Mouse (Mus musculus): Measurements from ENCODE around the gene Morc2a. TPM values are rescaled to one million over a fixed set of nuclear protein-coding genes. Genes with fewer than 3 reads are reported as not detected.

The Morc2a gene
- total RNA-seq, 2 experiments from 2014 or later, result 39.0 to 49.6 TPM

- intact Hi-C loops (cut with DNase I), result no loop called here
- H3K27ac ChIP-seq, result no peak overlapping the region
- no peak overlapping the region for H3K4me3 ChIP-seq
- DNase-seq (ENCODE audit: extremely low spot score in 1 of 2, low spot score in 2 of 2), result no peak
- TF ChIP-seq CTCF (IDR thresholded peaks at IDR 0.05), result no peak
Measured at GRCm38 (mm10) chr11:3722036-3722435, 73.0 kb downstream of the Morc2a start.

- H3K27ac ChIP-seq, result peak overlapping the region; percentile 36; the same call in 1 of the 2 replicates
- no peak for TF ChIP-seq CTCF (IDR thresholded peaks at IDR 0.05)
Measured at GRCm38 (mm10) chr11:3722861-3723260, 73.9 kb downstream of the Morc2a start.

GRCm38 (mm10) chr11:3723910-3724309 lies 74.9 kb downstream of the Morc2a start:
- no peak for TF ChIP-seq CTCF (IDR thresholded peaks at IDR 0.05)
- Histone ChIP-seq H3K4me3 (no peak overlapping the region), H3K27ac (peak overlapping the region; percentile 80; the same call in 1 of the 2 replicates)
- DNase-seq (ENCODE audit: extremely low spot score in 1 of 2, low spot score in 2 of 2), result peak in 1 of 2 experiments; percentile 59
- intact Hi-C loops (cut with DNase I), result loop anchor here (2.0 kb wide), 1 partner anchor 17 kb away; no protein-coding TSS in a partner anchor

More at GRCm38 (mm10) chr11:3722861-3723260, 73.9 kb downstream of the Morc2a start:
- no peak overlapping the region for H3K4me3 ChIP-seq
- intact Hi-C loops (cut with DNase I), result no loop called here
- no peak for DNase-seq (ENCODE audit: extremely low spot score in 1 of 2, low spot score in 2 of 2)

- DNase-seq (ENCODE audit: extremely low spot score in 1 of 2, low spot score in 2 of 2), result no peak
- intact Hi-C loops (cut with DNase I), result loop anchor here (2.0 to 5.0 kb wide), 2 partner anchors 16 to 43 kb away; no protein-coding TSS in a partner anchor
- Histone ChIP-seq H3K27ac (peak overlapping the region; percentile 80), H3K4me3 (no peak overlapping the region)
- no peak for TF ChIP-seq CTCF (IDR thresholded peaks at IDR 0.05)
Measured at GRCm38 (mm10) chr11:3724726-3725125, 75.7 kb downstream of the Morc2a start.

- TF ChIP-seq CTCF (IDR thresholded peaks at IDR 0.05), result no peak
- DNase-seq (ENCODE audit: extremely low spot score in 1 of 2, low spot score in 2 of 2), result no peak
- intact Hi-C loops (cut with DNase I), result loop anchor here (2.0 to 5.0 kb wide), 2 partner anchors 15 to 42 kb away; no protein-coding TSS in a partner anchor
- Histone ChIP-seq H3K27ac (peak overlapping the region; percentile 80), H3K4me3 (no peak overlapping the region)
Measured at GRCm38 (mm10) chr11:3725331-3726054, 76.5 kb downstream of the Morc2a start.

GRCm38 (mm10) chr11:3727438-3728105 lies 78.6 kb downstream of the Morc2a start:
- TF ChIP-seq CTCF (IDR thresholded peaks at IDR 0.05), result no peak
- intact Hi-C loops (cut with DNase I), result loop anchor here (5.0 kb wide), 1 partner anchor 40 kb away; no protein-coding TSS in a partner anchor
- no peak for DNase-seq (ENCODE audit: extremely low spot score in 1 of 2, low spot score in 2 of 2)
- Histone ChIP-seq H3K4me3 (no peak overlapping the region), H3K27ac (peak overlapping the region; percentile 73)

GRCm38 (mm10) chr11:3731469-3731868 lies 82.5 kb downstream of the Morc2a start:
- intact Hi-C loops (cut with DNase I), result no loop called here

GRCm38 (mm10) chr11:3733933-3734636 lies 85.1 kb downstream of the Morc2a start:
- intact Hi-C loops (cut with DNase I), result no loop called here
- Histone ChIP-seq H3K4me3 (no peak overlapping the region), H3K27ac (peak overlapping the region; percentile 72)
- no peak for DNase-seq (ENCODE audit: extremely low spot score in 1 of 2, low spot score in 2 of 2)
- no peak for TF ChIP-seq CTCF (IDR thresholded peaks at IDR 0.05)

More at GRCm38 (mm10) chr11:3731469-3731868, 82.5 kb downstream of the Morc2a start:
- DNase-seq (ENCODE audit: extremely low spot score in 1 of 2, low spot score in 2 of 2), result no peak
- H3K27ac ChIP-seq, result peak overlapping the region; percentile 69
- H3K4me3 ChIP-seq, result no peak overlapping the region
- TF ChIP-seq CTCF (IDR thresholded peaks at IDR 0.05), result no peak

GRCm38 (mm10) chr11:3735715-3736114 lies 86.7 kb downstream of the Morc2a start:
- no peak for TF ChIP-seq CTCF (IDR thresholded peaks at IDR 0.05)
- Histone ChIP-seq H3K4me3 (no peak overlapping the region), H3K27ac (peak overlapping the region; percentile 80)
- DNase-seq (ENCODE audit: extremely low spot score in 1 of 2, low spot score in 2 of 2), result peak in 1 of 2 experiments; percentile 51
- intact Hi-C loops (cut with DNase I), result no loop called here

- Histone ChIP-seq H3K27ac (peak overlapping the region; percentile 64), H3K4me3 (no peak overlapping the region)
- no peak for TF ChIP-seq CTCF (IDR thresholded peaks at IDR 0.05)
- DNase-seq (ENCODE audit: extremely low spot score in 1 of 2, low spot score in 2 of 2), result no peak
- intact Hi-C loops (cut with DNase I), result no loop called here
Measured at GRCm38 (mm10) chr11:3738778-3739177, 89.8 kb downstream of the Morc2a start.

Other genes with a start within 250 kb of the Morc2a start
- 100 to 1,000 TPM in 1 of 2 experiments, 10 to 100 TPM in 1; 97.5 to 109 TPM for gene Limk2, start 240.0 kb upstream of the Morc2a start, total RNA-seq (2021)
- gene Rnf185, start 196.8 kb upstream of the Morc2a start, total RNA-seq (2021), result 10 to 100 TPM; 26.4 to 27.6 TPM
- gene Pla2g3, start 160.9 kb upstream of the Morc2a start, total RNA-seq (2021), result 1 to 10 TPM; 3.8 to 4.1 TPM
- 10 to 100 TPM; 54.0 to 57.8 TPM for gene Inpp5j, start 144.4 kb upstream of the Morc2a start, total RNA-seq (2021)
- gene Selenom, start 134.5 kb upstream of the Morc2a start, total RNA-seq (2021), result 100 to 1,000 TPM; 135 to 138 TPM
- 10 to 100 TPM in 1 of 2 experiments, 1 to 10 TPM in 1; 9.6 to 12.2 TPM for gene Smtn, start 108.6 kb upstream of the Morc2a start, total RNA-seq (2021)
- gene Osbp2, start 214.7 kb downstream of the Morc2a start, total RNA-seq (2021), result 100 to 1,000 TPM; 141 to 149 TPM
- gene 4921536K21Rik, start 245.9 kb downstream of the Morc2a start, total RNA-seq (2021), result under 1 TPM; 0.54 to 0.61 TPM
- gene Dusp18, start 246.0 kb downstream of the Morc2a start, total RNA-seq (2021), result 10 to 100 TPM; 23.1 to 24.9 TPM